Mouse (Mus musculus) ES-Bruce4 (cell line): Measurements from ENCODE around the gene Pla2g2c. TPM values are rescaled to one million over a fixed set of nuclear protein-coding genes. Genes with fewer than 3 reads are reported as not detected.

Experiments used
- H3K27ac ChIP-seq: 2 replicates; pipeline ENCODE4 v1.5.1; 2012; ENCODE audit warnings: low read length, inconsistent platforms; ENCODE audit not compliant: insufficient read depth
- H3K27me3 ChIP-seq: 2 replicates; pipeline ENCODE4 v1.6.1; 2012; ENCODE audit warnings: mild to moderate bottlenecking, low read length, inconsistent platforms; ENCODE audit not compliant: control insufficient read depth, poor library complexity, insufficient read depth, severe bottlenecking
- H3K36me3 ChIP-seq: 2 replicates; pipeline ENCODE4 v1.6.1; 2012; ENCODE audit warnings: inconsistent platforms, mild to moderate bottlenecking, low read length, moderate library complexity; ENCODE audit not compliant: control insufficient read depth, poor library complexity, insufficient read depth, severe bottlenecking
- H3K4me1 ChIP-seq: one replicate; pipeline ENCODE4 v1.8.1; 2011; ENCODE audit warnings: low read length; ENCODE audit not compliant: control insufficient read depth, insufficient read depth
- H3K4me3 ChIP-seq: 2 replicates; pipeline ENCODE4 v1.5.1; 2011; ENCODE audit warnings: low read depth, mild to moderate bottlenecking, low read length
- H3K9ac ChIP-seq: 2 replicates; pipeline ENCODE4 v1.6.1; 2012; ENCODE audit warnings: low read depth, mild to moderate bottlenecking, inconsistent platforms; ENCODE audit not compliant: poor library complexity, severe bottlenecking
- H3K9me3 ChIP-seq: replicated peaks from 2 replicates; pipeline ENCODE4 v1.6.1; 2012; ENCODE audit warnings: mild to moderate bottlenecking, low read length, inconsistent platforms; ENCODE audit not compliant: control insufficient read depth, poor library complexity, insufficient read depth, severe bottlenecking
- CTCF ChIP-seq: IDR thresholded peaks from one replicate; pipeline ENCODE4 v1.8.1; 2011; ENCODE audit warnings: low read depth, low read length
- EP300 ChIP-seq: IDR thresholded peaks from 2 replicates; pipeline ENCODE4 v1.6.1; 2011; ENCODE audit warnings: low read depth, low read length; ENCODE audit not compliant: insufficient read depth
- POLR2A ChIP-seq: IDR thresholded peaks from one replicate; pipeline ENCODE4 v1.8.1; 2011; ENCODE audit warnings: low read length; ENCODE audit not compliant: insufficient read depth
- polyA plus RNA-seq: library from polyadenylated mRNA; stranded (reverse); fragments of >200 nt; gene quantifications from 2 replicates; pipeline ENCODE4 v1.2.4, GENCODE M21; 2011; ENCODE audit warnings: low read depth; ENCODE audit not compliant: missing spikeins, insufficient read depth, insufficient read length

Pla2g2c gene
- polyA plus RNA-seq, 1 experiment: 0.79 TPM

DNA sequence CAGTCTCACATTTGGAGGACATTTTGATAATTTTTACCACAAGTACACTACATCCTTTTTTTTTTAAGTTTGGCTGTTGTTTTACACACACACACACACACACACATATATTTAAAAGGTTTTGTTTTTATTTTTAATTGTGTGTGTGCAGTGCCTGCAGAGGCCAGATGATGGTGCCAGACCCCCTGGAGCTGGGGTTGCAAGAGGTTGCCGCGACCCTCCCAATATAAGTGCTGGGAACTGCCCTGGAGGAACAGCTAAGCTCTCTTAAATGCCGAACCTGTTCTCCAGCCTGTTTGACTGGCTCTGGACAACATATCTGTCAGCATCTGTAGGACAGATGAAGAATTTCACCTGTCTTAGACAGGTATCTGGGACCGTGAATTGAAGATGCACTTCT lies 20.4 kb upstream of the Pla2g2c start:
- Histone ChIP-seq H3K27me3 (no peaks in the 10 kb centered on the region), H3K27ac (peak overlapping the region; percentile 67), H3K4me1 (peaks cover 7% of the 10 kb centered on the region), H3K9me3 (no peaks in the 10 kb centered on the region), H3K9ac (no peak overlapping the region), H3K36me3 (no peaks in the 10 kb centered on the region), H3K4me3 (no peak overlapping the region)
- no peak for TF ChIP-seq POLR2A
- peak; percentile 51 for TF ChIP-seq CTCF
- TF ChIP-seq EP300: 0 out of 2 replicates have a peak, but pooled peaks have one; percentile 37

DNA sequence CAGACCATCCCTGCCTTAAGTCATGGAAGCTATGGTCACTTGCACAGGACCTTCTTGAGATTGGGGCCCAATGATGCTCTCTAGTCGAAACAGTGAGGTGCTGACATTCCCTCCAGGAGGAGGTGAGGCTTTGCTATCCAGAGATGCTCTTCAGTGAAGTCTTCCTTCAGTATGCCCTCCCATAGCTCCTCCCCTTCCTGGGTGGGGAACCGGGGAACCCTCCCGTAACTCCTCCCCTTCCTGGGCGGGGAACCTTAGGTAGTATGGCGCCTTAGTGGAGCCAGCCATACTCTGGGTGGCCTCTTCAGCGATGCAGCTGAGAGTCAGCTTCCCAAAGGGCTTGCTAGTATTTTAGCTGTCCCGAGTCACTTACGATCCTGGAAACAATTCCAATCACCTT lies 18.0 kb upstream of the Pla2g2c start:
- 0 out of 2 replicates have a peak overlapping the region, but pooled peaks have one; percentile 9 for H3K9ac ChIP-seq
- TF ChIP-seq POLR2A: peak; percentile 85
- no peak for TF ChIP-seq EP300
- no peak overlapping the region for H3K27ac ChIP-seq
- no peaks in the 10 kb centered on the region for H3K27me3 ChIP-seq
- H3K36me3 ChIP-seq: no peaks in the 10 kb centered on the region
- H3K9me3 ChIP-seq: no peaks in the 10 kb centered on the region
- peak overlapping the region; percentile 79 for H3K4me3 ChIP-seq
- H3K4me1 ChIP-seq: peaks cover 3% of the 10 kb centered on the region

GRCm38 (mm10) chr4:138708636-138709035 lies 16.0 kb upstream of the Pla2g2c start:
- Histone ChIP-seq H3K4me1 (peaks cover 8% of the 10 kb centered on the region), H3K9me3 (no peaks in the 10 kb centered on the region), H3K36me3 (no peaks in the 10 kb centered on the region), H3K9ac (no peak overlapping the region), H3K27me3 (no peaks in the 10 kb centered on the region), H3K27ac (no peak overlapping the region), H3K4me3 (peak overlapping the region; percentile 5; the same call in 1 of the 2 replicates)
- peak; percentile 78 for TF ChIP-seq CTCF
- no peak for TF ChIP-seq EP300

DNA sequence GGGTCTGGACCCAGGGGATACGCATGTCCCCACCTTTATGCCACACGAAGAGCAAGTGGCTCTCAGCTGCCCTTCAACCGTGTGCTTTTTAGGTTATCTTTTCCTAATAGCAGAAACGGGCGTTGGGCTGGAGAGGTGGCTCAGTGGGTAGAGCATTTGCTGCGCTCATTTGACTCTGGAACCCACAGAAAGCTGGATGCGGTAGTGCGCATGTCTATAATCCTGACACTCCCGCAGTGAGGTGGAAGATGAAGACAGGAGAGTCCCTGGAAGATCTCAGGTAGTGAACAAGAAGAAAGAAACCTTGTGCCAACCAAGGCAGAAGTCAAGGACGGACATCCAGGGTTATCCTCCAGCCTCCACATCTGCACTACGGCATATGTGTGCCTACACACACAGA lies 15.3 kb upstream of the Pla2g2c start:
- no peaks in the 10 kb centered on the region for H3K36me3 ChIP-seq
- H3K27ac ChIP-seq: no peak overlapping the region
- no peak overlapping the region for H3K4me3 ChIP-seq
- H3K27me3 ChIP-seq: no peaks in the 10 kb centered on the region
- TF ChIP-seq EP300: no peak
- no peak for TF ChIP-seq CTCF
- no peak for TF ChIP-seq POLR2A
- H3K4me1 ChIP-seq: peaks cover 8% of the 10 kb centered on the region
- no peaks in the 10 kb centered on the region for H3K9me3 ChIP-seq
- no peak overlapping the region for H3K9ac ChIP-seq

DNA sequence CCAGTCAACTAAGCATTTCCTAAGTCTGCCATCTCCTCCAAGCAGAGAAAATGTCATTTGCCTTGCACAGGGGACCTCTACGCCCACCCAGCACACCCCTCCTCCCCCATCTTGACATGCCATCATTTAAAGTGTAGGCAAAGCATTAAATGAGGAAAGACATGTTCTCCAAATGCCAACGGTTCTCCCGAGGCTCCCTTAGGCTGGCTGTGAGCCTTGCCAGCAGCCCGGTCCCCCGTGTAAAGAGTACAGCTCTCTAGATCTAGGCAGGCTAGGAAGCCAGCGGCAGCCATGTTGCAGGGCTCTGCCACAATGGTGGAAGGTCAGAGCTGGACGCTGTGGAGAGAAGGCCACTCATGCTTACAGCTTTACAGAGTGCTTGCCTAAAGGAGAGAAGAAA lies 14.6 kb upstream of the Pla2g2c start:
- no peak for TF ChIP-seq CTCF

DNA sequence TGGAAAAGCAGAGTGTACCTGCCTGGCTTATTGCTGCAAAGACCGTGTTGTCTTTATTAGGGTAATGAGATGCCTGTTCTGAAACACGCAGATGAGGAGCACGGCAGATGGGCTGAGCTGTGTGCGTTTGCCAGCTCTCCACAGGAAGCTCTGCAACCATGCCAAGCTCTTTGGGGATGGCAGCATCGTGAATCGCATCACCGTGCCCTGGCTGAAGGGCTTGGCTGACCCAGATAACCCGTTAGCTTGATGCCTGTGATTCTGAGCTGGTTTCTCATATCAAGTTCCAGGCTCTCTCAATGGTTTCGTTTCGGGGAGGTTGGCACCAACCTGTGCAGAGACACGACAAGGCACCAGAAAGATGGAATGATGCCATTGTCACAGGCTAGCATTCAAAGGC lies 14.0 kb upstream of the Pla2g2c start:
- no peak overlapping the region for H3K27ac ChIP-seq
- H3K4me1 ChIP-seq: peaks cover 8% of the 10 kb centered on the region
- H3K4me3 ChIP-seq: no peak overlapping the region
- H3K9me3 ChIP-seq: no peaks in the 10 kb centered on the region
- H3K36me3 ChIP-seq: no peaks in the 10 kb centered on the region
- no peaks in the 10 kb centered on the region for H3K27me3 ChIP-seq
- H3K9ac ChIP-seq: no peak overlapping the region
- TF ChIP-seq CTCF (no peak), EP300 (no peak), POLR2A (no peak)

More for the DNA sequence above, 14.6 kb upstream of the Pla2g2c start:
- no peak overlapping the region for H3K4me3 ChIP-seq
- no peaks in the 10 kb centered on the region for H3K36me3 ChIP-seq
- H3K27ac ChIP-seq: no peak overlapping the region
- no peaks in the 10 kb centered on the region for H3K27me3 ChIP-seq
- no peaks in the 10 kb centered on the region for H3K9me3 ChIP-seq
- no peak overlapping the region for H3K9ac ChIP-seq
- H3K4me1 ChIP-seq: peaks cover 8% of the 10 kb centered on the region
